Mouse (Mus musculus) left cerebral cortex, adult 8-10 months (tissue): ENCODE data around the gene Nmnat2. TPM values are rescaled to one million over a fixed set of nuclear protein-coding genes. Genes with fewer than 3 reads are reported as not detected.

Source experiments
- DNase-seq, 2 experiments: peaks; one replicate each; pipeline ENCODE4 v3.0.0; 2022; ENCODE audit warnings: low spot score in 2 of 2
- total RNA-seq, 4 experiments: library from RNA; stranded (reverse); gene quantifications; 2 replicates each; pipeline ENCODE4 v1.2.4; 2022

The Nmnat2 gene
- total RNA-seq, 4 experiments from 2014 or later: 152 to 174 (median 163) TPM

DNA sequence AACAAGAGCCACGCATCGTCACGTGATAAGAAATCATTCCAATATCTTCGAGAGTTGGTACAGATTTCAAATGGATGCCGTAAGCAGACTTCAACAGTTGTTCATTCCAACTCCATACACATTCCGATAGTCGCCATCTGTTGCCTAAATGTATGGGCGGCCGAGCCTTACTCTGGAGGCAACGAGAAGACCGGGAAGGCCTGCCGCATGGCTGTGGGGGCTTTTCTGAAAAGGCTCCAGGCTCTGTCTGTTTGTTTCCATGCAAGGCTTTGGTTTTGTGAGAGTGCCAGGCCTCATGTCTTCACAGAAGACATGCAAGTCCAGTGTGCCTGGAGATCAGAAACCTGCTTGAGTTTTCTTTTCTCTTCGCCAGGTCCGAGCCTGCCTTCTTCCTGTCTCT is 28.6 kb downstream of the Nmnat2 start:
- DNase-seq: peak; percentile 34 to 75

DNA sequence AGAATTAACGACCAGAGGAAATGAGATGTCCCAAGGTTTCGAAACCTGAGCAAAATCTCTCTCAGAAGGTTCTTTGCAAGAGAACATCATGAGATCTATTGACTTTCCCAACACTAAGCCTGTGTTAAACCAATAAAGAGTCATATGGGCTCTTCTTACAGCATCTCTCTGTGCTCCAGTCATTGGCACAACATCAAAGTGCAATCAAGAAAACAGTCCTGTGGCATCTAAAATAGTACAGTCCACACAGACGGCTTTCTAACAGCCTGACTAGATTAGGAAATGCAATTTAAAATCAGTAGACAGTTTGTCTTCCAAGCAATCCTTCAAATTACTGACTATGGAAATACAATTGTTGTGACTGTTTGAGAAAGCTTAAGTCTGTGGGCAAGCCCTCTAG is 32.2 kb downstream of the Nmnat2 start:
- no peak for DNase-seq

DNA sequence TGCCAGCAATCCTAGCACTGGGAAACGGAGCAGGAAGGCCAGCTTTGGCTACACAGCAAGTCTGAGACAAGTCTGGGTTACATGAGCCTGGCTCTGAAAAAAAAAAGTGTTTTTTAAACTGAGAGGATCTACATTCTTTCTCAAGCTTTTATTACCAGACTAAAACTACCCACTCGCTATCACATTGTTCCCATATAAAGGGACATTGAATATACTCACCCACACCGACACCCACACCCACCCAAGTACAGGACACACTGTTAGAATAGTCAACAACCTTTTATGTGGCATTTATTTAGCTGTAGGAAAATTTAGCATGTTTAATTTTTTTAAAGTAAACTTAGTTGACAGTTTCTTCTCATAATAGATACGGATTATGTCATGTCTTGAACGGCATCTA is 35.3 kb downstream of the Nmnat2 start:
- DNase-seq: no peak

DNA sequence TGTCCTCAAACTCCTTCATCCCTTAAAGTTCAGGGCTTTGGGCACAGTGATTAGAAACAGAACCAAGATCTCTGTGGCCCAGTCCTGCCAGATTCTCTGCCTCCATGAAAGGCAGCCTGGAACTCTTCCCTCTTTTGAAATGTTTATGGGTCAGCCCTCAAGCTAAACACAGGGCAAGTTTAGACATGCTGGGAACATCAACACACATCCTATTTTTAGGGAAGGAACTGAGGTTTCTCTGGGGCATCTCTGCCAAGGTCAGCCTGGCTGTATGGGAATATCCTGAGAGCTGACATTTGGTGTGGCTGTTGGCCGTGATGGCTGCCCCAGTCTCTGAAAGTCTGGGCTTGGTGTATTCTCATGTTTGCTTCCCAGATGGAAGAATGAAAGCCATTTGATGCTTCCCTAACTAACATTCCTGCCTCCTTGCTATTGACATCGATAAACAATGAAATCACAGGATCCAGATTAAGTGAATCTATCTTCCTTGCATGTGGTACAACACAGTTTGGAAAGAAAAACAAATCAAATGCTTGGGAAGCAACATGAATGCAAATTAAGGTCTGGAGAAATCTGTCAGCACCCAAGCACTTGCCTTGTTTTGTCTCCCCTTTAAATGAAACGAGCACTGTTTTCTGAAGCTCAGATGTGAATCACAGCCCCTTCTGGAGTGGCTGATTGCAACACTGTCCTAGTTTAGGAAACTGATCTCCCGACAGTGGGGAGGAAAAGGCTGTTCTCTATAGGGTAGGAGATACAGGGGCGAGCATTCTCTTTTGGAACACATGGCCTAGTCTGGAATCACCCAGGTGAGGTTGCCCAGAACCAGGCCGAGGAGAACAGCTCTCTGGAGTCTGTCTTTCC is 37.7 kb downstream of the Nmnat2 start:
- DNase-seq: no peak

DNA sequence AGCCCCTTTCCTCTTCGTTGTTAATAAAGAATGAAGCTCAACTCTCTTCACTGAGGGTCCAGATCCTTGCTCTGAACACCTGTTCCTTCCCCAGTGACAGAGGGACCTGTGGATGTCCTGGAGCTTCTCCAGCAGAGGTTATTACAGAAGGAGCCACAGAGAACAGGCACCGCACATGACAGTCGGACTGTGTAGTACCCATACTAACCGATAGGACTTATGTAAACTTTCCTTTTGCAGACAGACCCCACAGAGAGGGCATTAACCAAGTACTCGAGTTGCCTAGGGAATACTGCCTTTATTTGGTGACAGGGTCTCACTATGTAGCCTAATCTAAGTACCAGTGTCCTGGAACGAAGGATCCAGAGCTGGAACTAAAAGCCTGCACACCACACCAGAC is 39.0 kb downstream of the Nmnat2 start:
- no peak for DNase-seq

DNA sequence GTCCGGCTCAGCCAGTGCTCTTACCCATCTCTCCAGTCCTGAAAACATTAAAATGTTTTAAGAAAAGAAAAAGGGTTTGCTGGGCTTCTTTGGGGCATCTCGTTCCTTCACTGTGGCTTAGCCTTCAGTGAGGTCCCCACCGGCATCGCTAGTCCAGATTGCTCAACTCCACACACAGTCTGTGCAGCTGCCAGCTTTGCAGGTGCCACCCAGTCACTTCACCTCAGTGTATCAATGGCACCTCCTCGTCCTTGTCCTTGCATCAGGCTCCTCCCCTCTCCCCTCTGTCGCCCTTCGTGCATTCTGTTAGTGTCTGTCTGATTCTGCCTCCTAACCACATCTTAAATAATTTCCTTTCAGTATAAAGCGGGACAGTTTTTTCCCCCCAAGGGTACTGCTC is 45.2 kb downstream of the Nmnat2 start:
- DNase-seq: no peak

DNA sequence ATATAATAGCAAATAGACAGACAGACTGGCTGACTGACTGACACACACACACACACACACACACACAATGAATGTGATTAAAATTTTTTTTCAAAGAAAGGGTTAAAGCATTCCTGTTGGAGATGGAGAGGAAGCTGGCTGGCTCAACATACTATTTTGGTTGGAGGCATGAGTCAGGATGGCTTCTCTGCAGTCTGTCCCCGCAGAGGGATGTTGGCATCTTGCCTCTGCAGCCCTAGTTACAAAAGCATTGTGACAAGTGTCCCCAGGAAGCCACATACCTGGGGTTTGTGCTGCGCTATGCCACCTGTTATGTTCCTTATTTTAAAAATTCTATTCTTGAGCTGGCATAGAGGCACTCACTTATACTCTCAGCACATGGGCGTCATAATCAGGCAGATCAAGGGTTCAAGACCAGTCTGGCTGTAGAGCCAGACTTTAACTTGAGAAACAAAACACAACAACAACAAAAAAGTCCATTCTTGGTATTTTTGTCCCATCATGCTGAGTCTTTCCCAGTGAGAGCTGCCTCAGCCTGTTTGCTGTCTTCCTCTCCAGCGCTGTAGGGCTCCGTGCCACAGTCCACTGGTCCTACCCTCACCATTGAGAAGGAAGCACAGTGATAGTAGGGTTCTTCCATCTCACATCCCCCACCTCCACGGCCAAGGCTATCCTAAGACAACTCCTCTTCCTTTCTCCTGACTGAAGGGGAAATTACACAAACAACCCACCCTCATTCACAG is 45.9 kb downstream of the Nmnat2 start:
- peak; percentile 32 to 90 for DNase-seq

DNA sequence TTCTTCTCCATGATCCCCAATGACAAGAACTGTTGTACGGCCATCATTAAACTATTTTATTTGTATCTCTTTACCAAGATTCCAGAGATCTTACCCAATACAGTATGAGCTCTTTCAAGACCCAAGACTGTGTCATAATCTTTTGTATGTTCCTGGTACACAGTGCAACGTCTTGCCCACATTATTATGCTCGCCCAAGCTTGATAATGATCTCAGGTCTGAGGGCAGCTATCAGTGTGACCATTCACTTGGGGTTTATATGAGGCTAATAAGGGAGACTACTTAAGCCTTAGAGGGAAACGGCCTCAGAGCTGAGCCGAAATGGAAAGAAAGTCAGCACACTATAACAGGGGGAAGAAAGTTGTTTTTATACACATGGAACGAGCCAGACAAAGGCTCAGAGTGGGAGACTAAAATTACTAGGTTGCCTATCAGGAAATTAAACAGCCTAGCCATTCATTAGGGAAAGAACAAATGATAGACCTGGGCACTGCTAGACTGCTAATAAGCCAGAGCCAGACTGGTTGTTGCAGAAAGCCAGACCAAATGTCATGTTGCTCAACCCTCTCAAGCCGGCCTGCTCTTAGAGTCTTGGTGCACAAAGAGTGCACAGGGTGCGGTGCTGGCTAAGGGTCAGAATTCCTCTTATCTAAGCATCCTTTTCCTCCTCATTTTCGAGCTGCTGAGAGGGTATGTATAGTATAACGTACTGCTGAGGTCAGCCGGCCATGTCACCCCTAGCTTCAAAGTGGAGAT is 47.7 kb downstream of the Nmnat2 start:
- DNase-seq: no peak

DNA sequence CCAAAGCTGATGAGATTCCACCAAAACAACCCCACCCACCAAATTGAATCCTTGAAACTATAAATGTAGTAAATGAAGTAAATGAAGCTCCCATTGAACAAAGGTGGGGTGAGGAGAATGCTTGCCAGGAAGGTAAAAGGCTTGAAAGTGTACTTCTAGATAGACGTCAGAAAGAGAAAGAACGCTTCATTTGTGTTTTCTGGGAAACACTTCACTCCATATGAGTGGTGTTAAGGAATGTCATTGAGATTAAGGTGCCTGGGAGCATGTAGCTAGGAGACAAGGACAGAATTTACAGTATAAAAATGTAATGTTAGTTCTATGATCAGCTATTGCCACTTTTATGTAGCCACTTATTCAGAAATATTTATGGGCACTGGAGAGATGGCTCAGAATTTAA is 49.7 kb downstream of the Nmnat2 start:
- DNase-seq: no peak

DNA sequence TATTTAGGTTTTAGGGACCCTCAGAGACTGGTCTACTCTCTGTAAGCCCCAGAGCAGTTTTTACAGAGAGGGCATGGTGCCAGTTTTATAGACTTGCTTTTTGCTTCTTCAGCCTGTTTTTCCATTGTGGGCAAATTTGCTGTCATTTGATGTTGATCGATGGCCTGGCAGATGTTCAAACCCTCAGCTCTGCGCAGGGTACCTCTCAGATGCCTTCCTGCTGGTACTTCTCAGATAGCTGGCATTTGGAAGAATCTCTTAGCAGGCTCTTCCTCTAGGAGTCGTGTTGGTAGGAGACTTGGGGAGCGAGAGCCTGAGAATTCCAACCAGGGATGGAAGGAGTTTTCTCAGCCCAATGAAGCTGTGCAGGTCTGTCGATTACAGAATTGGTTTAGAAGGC is 51.3 kb downstream of the Nmnat2 start:
- no peak for DNase-seq

DNA sequence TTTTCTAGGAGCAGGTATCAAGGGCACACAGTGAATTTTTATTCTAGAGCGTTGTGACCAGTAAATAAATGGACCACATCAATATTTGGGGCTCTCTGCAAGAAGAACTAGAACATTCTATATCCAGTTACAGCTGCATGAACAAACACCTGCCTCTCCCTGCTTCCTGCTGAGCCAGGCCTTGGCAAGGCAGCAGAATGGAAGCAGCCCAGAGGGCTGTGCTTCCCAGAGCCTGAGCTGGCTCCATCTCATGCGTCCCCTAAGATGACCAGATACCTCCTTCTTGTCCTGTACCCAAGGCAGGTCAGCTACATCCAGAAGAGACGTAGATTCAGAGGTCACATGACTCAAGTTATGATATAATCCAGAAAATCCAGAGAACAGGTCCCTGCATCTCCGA is 52.0 kb downstream of the Nmnat2 start:
- DNase-seq: no peak

DNA sequence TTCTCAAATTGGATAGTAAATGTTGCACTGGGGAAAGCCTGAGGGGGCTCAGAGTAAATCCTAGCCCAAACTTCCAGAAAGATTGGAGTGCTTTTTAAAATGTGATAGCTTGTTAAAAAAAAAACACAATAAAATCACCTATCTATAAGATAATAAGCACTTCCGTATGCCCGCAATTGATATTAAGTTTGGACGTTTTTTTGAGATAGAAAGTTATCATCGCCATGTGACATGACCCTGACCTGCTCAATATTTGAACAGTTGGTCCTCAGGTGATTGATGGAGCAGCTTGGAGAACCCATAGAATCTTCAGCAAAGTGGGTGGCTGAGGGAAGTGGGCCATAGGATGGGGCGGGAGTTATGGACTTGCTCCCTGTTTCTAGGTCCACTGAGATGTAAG is 52.5 kb downstream of the Nmnat2 start:
- no peak for DNase-seq

DNA sequence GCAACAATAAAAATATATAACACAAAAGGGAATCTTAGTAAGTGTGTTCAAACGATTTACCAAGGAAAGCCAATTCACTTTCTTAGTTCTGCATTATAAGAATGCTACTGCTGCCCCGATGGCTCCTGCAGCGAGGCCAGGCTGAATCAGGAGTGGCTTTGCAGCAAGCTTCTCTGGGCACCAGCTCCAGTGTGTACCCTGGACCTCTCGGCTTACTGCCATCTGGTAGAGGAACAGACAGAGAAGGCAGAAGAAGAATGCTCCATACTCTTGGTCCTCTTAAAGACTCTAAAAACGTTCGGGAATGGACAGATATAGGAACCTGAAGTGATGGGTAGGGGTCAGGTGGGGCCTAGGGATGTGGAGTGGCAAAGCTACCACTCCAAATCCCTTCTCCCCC is 53.0 kb downstream of the Nmnat2 start:
- no peak for DNase-seq

DNA sequence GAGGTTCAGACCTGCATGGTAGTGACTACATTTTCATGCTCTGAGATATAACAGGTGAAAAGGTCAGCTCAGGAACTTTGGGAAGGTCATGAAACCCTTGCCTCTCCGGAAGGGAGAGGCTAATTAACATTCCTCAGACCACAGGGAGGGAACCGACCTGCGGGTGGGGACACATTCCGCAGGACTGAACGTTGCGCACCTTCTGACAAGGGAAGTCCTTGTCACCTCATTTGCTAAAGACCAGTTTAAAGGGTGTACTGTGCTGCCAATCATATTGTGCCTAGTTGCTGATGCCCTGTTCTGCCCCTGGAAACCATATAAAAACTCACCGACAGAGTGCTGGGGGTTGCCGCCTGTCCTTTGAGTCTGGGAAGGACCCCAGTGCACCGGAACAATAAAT is 54.5 kb downstream of the Nmnat2 start:
- no peak for DNase-seq

DNA sequence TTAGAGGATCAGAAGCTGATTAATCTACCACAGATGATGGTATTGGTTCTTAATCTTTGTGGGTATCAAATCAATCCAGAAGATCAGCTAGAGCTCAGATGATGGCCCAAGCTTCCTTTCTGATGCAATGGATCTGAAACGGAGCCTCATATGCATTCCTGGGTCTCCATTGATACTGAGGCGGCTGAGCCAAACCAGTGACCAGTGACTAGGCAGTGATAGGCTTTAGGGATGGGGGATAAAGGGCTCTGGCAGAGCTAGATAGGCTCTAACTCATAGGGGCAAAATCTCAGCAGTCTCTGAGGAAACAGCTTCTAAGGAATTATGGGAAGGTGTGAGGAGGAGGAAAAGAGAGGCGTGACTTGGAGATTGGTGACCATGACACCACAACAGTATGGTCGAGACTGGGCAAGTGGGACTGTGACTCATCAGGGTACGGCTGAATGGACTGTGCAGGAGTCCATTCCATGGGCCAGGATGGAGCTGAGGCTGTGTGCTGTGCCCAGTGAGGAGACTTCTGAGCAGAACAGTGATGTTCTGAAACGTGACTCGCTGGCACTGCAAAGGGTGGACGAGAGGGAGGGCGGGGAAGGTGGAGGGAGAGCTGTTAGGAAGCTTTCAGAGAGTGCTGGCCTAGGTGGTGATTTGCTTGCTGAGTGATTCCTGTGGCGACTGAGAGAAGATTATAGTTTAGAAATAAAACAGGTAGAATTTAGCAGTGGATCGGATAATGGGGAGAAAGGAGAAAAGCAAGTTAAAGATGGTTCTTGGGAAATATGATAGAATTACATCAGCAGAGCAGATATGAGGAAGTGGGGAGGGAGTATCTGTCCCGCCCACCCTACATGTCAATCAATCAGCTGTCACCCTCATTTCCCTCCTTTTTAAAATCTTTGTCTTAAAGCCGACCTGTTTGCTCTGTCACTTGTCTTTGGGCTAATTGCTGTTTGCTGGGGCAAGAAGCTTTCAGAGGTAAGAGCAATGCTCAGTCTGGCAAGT is 55.9 kb downstream of the Nmnat2 start:
- DNase-seq: no peak

DNA sequence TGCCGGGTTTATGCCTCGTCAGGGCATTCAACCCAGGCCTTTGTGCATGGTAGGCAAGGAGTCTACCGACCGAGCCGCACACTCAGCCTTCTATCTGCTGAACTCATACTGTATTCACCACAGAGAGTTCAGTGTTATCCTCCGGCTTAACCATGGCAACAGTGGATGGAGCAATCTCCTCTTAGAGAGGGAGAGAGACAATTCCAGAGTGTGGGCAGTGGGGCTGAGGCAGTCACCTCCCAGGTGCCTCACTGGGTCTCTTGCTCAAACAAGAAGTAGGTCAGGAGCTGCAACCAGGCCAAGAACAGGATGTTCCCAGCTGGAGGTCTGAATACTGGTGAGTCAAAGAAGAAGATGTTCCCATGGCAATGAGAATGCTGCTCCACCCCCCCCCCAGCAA is 56.8 kb downstream of the Nmnat2 start:
- DNase-seq: peak; percentile 22 to 52

DNA sequence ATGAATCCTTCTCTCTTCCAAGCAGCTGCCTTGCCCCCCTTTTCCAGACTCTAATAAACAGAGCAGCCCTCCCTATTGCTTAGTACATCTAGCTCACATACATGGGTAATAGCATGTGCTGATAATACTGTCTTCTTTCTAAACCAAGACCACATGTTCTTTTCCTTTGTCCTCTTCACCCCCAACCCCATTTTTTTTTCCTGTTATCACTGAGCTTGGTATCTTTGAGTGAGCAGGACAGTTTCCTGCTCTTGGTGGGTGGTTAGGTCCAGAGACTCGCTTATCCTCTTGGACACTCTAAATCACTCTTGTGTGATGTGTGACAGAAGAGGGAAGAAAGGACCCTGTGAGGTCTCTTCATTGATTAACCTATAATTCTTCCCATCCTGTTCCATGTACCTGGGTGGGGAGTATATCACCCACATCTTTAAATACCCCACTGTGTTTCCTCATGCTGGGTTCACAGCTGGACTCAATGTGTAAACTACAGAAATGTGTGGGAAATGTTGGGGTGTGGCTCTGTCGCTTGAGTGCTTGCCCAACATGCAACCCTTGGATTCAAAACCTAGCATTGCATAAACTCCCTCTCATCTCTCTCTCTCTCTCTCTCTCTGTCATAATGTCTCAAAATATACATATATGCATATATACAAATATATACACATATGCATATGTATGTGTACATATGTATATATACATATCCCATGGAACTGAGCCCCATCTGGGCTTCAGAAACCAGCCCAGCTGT is 58.9 kb downstream of the Nmnat2 start:
- DNase-seq: no peak

DNA sequence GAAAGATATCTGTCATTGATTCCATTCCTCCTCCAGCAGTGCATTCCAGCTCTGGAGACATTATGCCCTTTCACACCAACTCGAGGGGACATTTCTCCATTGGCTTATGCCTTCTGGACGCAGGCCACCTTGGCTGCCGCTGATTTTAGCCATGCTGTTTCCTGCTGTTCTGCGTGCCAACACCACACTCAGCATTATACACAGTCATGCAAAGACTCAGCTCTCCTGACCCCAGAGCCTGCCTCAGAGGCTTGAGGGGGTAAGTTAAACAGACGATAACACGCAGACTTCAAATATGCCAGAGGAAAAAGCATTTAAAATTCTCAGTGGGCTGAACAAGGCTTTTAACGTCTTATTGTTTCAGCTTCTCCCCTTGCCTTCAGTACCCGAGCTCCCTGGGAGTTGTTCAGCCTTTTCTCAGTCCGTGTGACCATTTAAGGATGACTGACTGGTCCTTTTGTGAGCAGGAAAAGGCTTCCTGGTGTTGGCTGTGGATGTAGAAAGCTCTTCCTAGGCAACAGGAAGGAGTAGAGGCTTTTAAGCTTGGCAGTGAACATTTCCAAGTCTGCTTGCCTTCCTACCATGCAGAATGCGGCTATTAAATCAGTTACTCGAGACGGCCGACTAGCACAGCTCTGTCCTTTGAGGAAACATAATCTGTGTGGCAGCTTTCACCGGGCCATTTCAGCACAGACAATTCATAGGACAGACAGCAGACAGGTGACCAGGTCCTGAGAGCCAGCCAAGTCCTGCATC is 59.8 kb downstream of the Nmnat2 start:
- no peak for DNase-seq

DNA sequence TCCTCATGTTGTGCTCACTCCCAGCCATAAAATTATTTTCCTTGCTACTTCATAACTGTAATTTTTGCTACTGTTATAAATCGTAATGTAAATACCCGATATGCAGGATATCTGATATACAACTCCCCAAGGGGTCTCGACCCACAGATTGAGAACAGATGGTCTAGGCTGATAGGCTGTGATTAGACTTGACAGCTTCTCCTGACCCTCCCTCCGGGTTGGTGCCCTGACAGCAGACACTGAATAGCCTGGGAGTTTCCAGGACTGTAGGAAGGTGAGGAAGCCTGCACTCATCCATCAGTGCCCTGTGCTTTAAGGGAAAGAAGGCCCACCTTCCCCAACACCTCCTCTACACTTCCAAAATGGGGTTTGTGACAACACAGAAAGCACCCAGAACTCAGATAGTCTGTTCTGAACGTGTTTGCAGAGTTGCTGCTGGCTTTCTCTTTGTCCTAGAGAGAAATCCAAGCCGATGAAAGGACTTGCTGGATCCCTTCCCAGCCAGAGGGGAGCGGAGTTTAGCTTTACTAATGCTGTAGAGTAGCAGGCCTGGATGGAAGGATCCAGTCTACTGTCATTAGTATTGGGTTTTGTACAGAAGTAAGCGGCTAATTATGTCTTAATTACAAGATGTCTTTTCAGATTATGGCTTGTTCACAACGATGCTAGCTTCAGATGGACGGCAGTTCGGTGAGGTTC is 61.8 kb downstream of the Nmnat2 start:
- DNase-seq: no peak
